Mouse (Mus musculus): ENCODE results near the gene Bud13. TPM values are rescaled to one million over a fixed set of nuclear protein-coding genes. Genes with fewer than 3 reads are reported as not detected.
"Not testable (repeated sequence)": the region's sequence is repeated elsewhere in the genome, so short reads cannot be mapped to it uniquely, and the experiment has no call there.

Bud13 gene
- total RNA-seq, 1 experiment from 2014 or later = 20.6 TPM

DNA sequence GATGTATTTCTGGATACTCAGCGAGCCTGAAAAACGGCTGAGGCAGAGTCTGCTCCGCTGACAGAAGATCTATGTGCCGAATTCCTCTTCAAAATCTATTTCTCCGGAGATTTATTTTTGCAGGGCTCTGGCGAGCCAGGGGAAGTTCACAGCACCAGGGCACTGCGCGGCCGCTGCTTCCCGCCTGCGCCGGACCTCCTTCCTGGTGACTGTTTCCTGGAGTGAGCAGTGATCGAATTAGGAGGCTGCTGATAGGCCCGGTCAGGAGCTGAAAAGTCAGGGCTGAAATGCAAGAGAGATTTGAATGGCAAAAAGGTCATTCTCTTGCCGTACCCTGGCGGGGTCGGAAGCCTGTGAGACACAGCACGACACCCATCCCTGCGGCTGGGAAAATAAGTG, 46.4 kb downstream of the Bud13 start:
- ATAC-seq (replicated peaks in 1 of 2; ENCODE audit: insufficient read depth in 1 of 2, low FRiP score in 2 of 2, low TSS enrichment in 1 of 2, low read depth in 1 of 2, poor library complexity in 2 of 2, severe bottlenecking in 2 of 2) = peak in 1 of 2 experiments; percentile 29; a peak in 1 of 4 replicates

DNA sequence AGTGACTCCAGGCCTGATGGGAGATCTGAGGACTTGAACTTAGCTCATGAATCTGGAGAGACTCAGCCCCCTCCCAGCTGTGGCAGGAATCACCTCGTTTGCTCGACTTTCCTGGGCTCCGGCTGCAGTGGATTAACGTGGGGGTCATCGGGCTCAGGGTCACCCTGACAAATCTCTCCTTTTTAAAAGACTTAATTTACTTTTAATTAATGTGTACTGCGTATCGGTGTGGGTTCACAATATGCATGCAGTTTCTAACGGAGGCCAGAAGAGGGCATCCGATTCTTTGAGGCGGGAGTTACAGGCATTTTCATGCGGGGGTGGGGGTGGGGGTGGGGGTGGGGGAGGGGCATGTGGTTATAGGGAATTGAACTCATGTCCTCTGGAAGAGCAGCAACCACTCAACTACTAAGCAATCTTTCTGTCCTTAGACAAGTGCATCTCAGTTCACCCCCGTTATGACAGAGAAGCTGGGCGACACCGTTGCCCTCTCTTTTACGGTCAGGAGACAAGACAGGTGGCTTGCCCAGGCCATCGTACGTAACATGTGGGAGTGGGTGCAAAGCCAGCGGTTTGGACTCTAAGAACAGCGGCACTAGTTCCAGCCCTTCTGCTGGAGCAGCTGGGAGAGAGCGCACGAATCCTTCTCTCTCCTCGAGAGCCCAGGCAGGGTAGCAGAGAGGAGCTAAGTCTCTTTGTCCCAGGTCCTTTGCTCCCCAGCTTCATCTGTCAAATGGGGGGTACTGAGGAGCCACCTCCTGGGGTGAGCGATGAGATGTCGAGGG, 47.2 kb downstream of the Bud13 start:
- ATAC-seq (replicated peaks in 1 of 2; ENCODE audit: insufficient read depth in 1 of 2, low FRiP score in 2 of 2, low TSS enrichment in 1 of 2, low read depth in 1 of 2, poor library complexity in 2 of 2, severe bottlenecking in 2 of 2) = no peak

DNA sequence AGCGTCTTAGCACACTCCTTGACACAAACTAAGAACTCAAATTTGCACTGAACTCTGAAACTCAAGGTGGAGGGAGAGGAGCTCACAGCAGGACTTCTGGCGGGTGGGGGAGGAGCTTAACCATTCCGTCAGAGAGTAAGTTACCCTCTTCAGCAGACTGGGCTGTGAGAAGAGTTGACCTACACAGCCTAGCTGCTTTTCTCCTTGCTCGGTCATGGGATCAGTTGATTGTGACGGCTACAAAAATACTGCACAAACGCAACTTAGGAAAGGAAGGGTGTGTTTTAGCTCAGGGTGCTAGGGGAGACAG, 47.7 kb downstream of the Bud13 start:
- no peak for ATAC-seq (replicated peaks in 1 of 2; ENCODE audit: insufficient read depth in 1 of 2, low FRiP score in 2 of 2, low TSS enrichment in 1 of 2, low read depth in 1 of 2, poor library complexity in 2 of 2, severe bottlenecking in 2 of 2)

DNA sequence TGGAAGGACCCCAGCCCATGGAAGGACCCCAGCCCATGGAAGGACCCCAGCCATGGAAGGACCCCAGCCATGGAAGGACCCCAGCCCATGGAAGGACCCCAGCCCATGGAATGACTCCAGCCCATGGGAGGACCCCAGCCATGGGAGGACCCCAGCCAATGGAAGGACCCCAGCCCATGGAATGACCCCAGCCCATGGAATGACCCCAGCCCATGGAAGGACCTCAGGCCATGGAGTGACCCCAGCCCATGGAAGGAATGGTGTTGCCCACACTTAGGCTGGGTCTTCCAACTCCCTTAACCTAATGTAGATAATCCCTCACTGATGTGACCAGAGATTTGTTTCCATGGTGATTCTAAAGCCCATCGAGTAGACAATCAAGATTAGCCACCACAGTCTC, 48.5 kb downstream of the Bud13 start:
- no peak for ATAC-seq (replicated peaks in 1 of 2; ENCODE audit: insufficient read depth in 1 of 2, low FRiP score in 2 of 2, low TSS enrichment in 1 of 2, low read depth in 1 of 2, poor library complexity in 2 of 2, severe bottlenecking in 2 of 2)

DNA sequence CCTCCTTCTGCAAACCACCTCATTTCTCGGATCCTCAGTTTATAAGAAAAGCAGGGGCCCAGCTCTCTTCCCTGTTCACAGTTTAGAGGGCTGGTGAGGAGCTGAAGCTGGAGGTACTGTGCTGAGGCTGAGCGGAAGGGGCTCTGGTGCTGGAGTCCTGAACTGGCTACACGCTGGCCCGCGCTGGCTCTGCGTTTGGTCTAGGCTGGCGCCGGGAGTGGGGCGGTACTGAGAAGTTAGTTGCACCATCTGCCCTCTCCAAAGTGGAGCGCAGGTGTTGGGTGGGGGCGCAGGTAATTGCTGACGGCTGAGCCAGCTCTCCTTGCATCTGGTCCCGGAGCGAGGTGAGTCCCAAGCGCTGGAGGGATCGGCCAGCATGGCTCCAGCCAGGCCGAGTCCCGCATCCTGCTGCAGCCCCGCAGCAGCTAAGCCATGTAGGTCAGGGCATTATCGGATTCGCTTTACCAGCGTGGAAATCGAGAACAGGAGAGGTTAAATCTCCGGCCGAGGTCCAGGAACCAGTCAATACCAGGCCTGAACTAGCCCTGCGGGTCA, 51.7 kb downstream of the Bud13 start:
- no peak for ATAC-seq (replicated peaks in 1 of 2; ENCODE audit: insufficient read depth in 1 of 2, low FRiP score in 2 of 2, low TSS enrichment in 1 of 2, low read depth in 1 of 2, poor library complexity in 2 of 2, severe bottlenecking in 2 of 2)

GRCm38 (mm10) chr9:46335461-46335995, 52.7 kb downstream of the Bud13 start:
- no peak for ATAC-seq (replicated peaks in 1 of 2; ENCODE audit: insufficient read depth in 1 of 2, low FRiP score in 2 of 2, low TSS enrichment in 1 of 2, low read depth in 1 of 2, poor library complexity in 2 of 2, severe bottlenecking in 2 of 2)

DNA sequence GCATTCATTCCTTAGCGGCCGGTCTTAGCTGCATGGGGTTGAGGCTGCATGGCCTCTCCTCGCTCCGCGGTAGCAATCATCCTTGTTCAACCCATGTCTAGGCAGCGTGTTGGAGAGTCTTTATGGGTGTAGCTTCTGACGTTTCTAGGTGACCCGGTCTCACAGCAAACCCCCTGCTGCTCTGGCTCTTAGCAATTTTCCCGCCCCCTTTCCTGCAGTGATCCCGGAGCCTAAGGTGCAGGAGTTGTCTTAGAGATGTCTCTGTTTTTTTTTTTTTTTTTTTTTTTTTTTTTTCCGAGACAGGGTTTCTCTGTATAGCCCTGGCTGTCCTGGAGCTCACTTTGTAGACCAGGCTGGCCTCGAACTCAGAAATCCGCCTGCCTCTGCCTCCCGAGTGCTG, 53.5 kb downstream of the Bud13 start:
- not testable (repeated sequence) for ATAC-seq (replicated peaks in 1 of 2; ENCODE audit: insufficient read depth in 1 of 2, low FRiP score in 2 of 2, low TSS enrichment in 1 of 2, low read depth in 1 of 2, poor library complexity in 2 of 2, severe bottlenecking in 2 of 2)

DNA sequence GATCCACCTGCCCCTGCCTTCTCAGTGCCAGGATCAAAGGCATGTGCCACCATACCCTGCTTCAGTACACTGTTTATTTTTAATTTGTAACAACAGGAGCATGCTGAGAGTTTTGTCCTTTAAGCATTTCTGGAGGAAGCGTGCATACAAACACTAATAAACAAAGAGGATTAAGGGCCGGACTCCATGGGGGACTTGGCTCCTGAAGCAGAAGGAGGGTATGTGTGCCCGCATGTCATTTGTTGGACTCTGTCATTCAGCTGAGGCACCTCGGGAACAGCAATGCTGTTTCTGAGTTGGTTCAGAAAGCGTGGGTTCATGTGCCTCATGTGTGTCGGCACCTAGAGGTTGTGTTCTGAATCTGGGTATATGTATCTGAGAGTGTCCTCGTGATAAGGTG, 54.5 kb downstream of the Bud13 start:
- ATAC-seq (replicated peaks in 1 of 2; ENCODE audit: insufficient read depth in 1 of 2, low FRiP score in 2 of 2, low TSS enrichment in 1 of 2, low read depth in 1 of 2, poor library complexity in 2 of 2, severe bottlenecking in 2 of 2) = no peak

DNA sequence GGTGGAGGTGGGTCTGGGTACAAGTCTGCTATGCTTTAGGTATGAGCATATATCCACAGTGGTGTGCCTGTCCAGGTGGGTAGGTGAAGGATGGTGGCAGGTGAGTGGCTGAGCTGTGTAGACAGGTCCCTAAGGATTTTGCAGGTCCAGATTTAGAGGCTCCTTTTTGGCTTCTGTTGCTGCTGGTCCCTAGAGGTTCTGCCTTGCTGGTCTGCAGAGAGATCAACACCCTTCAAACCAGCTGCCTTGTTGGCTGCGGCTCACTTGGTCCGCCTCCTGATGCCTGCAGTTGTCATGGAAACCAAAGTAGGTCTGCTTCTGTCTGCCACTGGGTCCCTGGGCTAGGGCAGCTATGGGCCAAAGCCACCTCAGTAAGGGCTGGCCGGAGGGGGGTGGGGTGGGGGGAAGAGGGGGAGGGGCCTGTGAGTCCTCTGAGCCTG, 55.1 kb downstream of the Bud13 start:
- no peak for ATAC-seq (replicated peaks in 1 of 2; ENCODE audit: insufficient read depth in 1 of 2, low FRiP score in 2 of 2, low TSS enrichment in 1 of 2, low read depth in 1 of 2, poor library complexity in 2 of 2, severe bottlenecking in 2 of 2)

GRCm38 (mm10) chr9:46338384-46338783, 55.6 kb downstream of the Bud13 start:
- no peak for ATAC-seq (replicated peaks in 1 of 2; ENCODE audit: insufficient read depth in 1 of 2, low FRiP score in 2 of 2, low TSS enrichment in 1 of 2, low read depth in 1 of 2, poor library complexity in 2 of 2, severe bottlenecking in 2 of 2)

DNA sequence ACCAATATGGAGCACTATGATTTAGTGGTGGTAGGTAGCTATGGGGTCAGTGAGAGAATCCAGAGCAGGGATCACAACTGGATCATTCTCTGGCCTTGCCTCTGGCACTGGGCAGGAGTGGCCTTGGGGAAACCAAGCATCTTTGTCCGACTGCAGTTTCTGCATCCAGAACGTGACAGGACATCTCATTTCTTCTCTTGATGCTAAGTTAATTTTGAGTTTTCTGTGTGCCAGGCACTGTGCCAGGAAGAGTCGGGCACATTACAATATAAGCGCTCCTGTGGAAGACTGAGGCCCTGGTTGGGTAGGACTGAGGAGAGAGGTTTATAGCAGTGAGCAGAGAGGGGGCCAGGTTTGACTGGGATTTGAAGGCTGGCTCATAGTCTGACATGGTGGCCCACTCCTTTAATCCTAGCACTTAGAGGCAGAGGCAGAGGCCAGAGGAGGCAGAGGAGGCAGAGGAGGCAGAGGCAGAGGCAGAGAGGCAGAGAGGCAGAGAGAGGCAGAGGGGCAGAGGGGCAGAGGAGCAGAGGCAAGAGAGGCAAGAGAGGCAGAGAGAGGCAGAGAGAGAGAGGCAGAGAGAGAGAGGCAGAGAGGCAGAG, 56.3 kb downstream of the Bud13 start:
- no peak for ATAC-seq (replicated peaks in 1 of 2; ENCODE audit: insufficient read depth in 1 of 2, low FRiP score in 2 of 2, low TSS enrichment in 1 of 2, low read depth in 1 of 2, poor library complexity in 2 of 2, severe bottlenecking in 2 of 2)

DNA sequence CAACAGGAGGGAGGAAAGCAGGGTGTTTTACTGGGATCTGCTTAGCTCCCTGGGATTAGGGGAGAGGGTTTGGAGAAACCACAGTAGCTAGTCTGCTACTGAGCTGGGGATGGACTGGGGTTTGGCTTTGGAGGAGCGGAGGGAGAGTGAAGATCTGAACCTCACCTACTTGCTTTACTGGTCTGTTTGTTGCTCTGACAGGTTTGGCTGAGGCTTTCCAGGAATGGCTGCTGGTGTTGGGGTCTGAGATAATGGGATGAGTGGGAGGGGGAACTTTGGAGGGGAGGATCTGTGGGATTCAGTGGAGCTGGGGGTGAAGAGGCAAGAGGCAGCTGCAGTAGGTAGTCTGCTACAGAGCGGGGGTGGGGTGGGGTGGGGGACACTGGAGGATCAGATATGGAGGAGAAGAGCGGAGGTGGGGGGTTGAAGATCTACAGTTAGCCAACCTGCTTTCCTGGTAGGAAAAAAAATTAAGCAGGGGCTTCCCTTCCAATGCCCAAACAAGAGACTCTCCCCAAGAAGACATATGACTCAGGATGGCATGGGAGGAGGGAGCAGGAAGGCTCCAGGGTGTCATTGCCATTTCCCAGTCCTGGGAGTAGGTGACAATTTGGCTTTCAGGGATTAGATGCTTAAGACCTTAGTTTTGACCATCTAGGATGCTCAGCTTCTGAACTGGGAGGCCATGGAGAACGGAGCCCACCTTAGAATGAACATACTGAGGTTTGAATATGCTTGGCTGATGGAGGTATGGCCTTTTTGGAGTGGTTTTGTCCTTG, 63.3 kb downstream of the Bud13 start:
- no peak for ATAC-seq (replicated peaks in 1 of 2; ENCODE audit: insufficient read depth in 1 of 2, low FRiP score in 2 of 2, low TSS enrichment in 1 of 2, low read depth in 1 of 2, poor library complexity in 2 of 2, severe bottlenecking in 2 of 2)

Other genes starting within 250 kb of the Bud13 start
- not detected in 2 replicates for gene Apoa1, start 54.4 kb upstream of the Bud13 start, total RNA-seq (2017)
- gene Apoc3, start 47.4 kb upstream of the Bud13 start, total RNA-seq (2017) = not detected in 2 replicates
- not detected in 2 replicates for gene Apoa4, start 42.3 kb upstream of the Bud13 start, total RNA-seq (2017)
- gene Apoa5, start 14.4 kb upstream of the Bud13 start, total RNA-seq (2017) = not detected in 2 replicates
- 59.3 and 82.4 TPM in 2 replicates for gene Zpr1, start 9.9 kb upstream of the Bud13 start, total RNA-seq (2017)
- not detected in 2 replicates for gene 4931429L15Rik, start 37.0 kb downstream of the Bud13 start, total RNA-seq (2017)

All from hematopoietic stem cell, adult 5-6 weeks (primary cell).